Mouse (Mus musculus) spleen, adult 18-20 months (tissue): ENCODE results near the gene Mef2c.

Experiments used
- DNase-seq, 2 experiments: peaks; one replicate each; pipeline ENCODE4 v3.0.0; 2022; ENCODE audit warnings: mixed read lengths in 2 of 2

The Mef2c gene

DNA sequence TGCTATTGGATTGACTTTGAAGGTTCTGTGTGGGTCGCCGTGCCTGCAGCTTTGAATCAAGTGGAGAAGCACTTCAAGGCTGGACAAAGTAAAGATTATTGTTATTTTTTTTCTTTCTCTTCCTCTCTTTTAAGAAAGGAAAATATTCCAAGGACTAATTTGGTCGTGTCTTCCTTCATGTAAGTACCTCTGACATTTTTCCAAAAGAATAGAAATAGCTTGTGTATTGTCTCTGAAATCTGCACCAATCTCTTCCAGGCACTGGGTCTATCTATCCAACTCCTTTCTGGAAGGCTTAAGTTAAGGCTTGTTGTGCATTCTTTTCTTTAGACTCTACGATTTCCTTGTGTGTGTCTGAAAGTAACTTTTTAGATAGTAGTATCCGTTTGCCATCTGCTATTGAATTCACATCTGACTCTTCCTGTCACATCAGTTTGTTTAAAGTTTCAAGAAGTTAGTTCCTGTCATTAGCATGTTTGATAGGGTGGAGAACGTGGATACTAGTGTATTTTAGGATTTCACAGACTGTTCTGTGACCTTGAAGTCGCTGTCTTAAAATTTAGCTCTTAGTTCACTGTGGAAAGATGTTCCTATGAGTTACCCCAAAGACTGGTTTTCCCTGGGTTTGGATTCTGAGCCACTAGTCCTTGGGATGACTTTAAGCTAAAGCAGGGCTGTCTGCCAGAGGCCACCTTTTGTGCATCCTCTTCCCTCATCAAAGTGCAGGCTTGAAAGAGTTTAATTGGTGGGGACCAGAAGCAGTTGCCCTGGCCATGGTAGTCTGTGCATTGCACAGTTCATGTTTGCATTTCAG lies 21.3 kb downstream of the Mef2c start:
- DNase-seq, result peak in 1 of 2 experiments; percentile 25

DNA sequence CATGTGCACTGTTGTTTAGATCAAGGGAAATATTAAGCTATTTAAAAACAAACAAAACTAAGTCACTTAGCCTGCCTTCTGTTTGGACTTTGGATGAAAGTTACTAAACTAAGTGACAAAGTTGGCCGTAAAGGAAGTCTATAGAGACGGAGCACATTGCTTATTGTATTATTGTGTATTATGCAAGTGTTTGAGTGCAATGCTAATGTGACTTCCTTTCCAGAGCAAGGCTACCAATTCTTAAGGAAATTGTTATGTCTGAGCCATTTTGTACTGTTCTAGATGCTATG lies 21.8 kb downstream of the Mef2c start:
- no peak for DNase-seq

DNA sequence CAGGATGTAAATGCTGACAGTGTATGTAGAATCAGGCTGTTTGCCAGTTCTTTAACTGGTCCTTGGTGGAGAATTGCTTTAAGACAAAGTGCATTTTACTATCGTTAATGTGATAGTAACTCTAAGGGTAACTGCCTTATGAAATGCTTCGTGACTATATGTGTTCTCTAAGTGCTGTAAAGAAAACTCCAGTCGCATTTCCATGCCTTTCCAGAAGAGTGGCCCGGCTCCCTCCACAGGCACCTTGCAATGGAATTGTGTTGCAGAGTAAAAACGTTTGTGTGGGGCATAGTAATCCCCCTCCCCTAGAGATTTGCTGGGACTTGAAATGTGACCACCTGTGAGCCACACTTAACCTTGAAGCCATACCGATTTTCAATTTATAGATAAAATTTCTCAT lies 22.2 kb downstream of the Mef2c start:
- DNase-seq, result no peak

DNA sequence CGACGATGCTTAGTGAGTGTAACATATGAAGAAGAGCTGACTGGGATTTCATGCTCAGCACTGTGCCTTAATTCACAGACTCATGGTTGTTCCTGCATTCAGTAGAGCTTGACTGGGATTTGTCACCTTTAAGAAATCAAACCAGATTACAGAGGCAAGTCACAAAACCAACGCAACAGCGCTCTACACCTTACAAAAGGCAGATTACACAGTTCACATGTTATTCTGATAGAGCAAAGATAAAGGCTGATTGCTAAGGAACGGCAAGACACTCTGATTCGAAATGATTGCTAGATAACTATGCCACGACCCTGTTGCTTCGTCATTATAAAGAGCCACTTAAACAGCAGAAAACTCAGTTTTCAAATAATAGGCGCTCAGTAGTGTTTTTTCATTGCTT lies 24.1 kb downstream of the Mef2c start:
- DNase-seq, result no peak

DNA sequence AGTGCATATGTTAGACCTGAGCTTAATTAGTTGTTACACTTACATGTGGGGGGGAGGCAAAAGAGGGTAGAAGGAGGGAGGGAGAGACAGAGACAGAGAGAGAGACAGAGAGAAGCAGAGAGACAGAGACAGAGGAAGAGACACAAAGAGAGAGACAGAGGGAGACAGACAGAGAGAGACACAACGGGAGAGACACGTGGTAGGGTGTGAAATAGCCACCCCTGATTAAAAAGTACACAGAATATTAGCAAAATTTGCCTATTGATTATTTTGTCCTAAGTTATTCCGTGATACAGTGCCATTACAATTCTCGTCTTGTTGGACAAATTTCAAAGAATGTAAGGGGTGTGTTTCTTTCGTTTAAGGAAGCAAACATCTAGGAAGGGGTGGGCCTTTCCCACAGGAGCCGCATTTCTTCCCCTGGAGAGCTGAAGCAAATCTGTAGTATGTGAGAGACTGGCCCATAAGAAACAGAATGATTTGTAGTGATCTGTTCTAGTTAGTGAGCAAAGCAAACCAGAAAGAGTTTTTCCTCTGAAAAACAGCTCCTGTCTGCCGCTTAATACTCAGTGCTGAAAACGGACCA lies 26.0 kb downstream of the Mef2c start:
- no peak for DNase-seq

DNA sequence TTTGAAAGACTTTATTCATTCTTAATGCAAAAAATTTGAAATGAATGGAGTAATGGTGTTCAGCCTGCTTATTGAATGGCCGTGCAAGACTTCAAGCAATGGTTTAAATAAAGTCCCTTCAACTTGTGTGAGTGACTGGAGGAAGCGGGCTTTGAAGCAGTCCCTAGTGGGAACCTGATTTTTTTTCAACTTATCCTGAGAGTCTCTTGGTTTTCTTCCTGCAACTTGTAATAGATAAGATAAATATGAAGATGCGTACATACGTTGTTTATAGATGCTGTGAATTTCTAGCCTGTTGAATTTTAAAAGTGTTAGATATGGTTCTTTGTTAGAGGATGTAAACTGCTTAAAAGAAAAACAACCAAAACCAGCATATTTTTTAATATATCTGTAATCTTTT lies 27.1 kb downstream of the Mef2c start:
- DNase-seq, result no peak

DNA sequence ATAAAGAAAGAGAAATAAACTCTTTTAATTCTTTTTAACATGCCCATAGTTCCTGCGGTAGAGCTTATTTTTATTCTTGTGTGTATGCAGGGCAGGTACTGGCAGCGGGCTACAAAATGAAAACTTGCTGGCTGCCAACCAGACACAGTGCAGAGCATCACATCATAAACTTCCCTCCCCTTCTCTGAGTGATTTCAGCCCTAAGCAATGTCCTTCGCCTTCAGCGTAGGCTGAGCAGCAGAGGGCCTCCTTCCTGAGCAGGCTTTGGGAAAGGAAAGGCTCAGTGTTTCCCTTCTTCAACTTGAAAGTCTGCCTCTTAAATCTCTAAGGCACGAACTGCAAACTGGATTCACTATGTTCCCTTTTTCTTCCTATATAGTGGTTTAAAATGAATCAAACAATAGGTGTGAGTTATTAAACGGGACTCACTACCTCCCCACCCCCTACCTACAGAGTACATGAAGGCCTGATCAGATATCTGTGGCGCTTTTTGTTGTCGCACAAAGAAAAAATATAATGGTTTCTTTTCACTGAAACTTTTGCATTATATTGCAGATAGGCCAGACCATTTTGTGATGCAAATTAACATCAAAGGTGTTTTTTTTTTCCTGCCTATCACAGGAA lies 28.2 kb downstream of the Mef2c start:
- peak; percentile 7 to 32 for DNase-seq

DNA sequence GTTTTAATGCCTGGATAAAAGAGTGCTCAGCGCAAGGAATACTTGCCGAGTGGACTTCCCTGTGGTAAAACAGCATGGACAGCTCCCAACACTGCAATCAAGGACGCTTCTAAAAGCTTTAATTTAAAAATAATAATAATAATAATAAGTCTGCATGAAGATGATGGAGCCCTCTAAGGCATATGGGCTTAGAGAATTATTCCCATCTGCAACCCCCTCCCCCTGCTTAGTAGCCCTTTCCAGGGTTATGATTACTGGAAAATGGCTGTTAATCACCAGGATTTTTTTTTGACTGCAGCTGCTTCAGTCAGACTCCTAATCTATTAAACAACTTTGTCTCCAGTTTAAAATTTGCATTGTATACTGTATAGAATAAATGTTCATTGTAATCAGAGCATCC lies 32.5 kb downstream of the Mef2c start:
- no peak for DNase-seq

DNA sequence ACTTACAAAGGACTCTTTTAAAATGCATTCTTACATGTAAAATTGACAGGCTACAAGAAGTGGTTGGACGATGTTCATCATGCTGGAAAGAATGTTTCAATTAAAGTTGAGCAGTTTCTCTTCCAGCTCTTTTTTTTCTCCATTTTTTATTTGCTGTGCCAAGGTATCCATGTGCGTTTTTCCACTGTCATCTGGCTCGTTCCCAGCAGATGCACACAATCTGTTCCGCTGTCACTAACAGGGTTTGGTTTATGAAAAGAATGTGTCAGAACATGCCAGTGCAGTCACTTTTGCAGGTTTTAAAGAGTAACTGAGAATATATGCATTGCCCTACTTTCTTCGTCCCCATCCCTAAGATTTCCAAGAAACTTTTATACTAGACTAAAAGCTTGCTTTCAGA lies 33.3 kb downstream of the Mef2c start:
- no peak for DNase-seq

DNA sequence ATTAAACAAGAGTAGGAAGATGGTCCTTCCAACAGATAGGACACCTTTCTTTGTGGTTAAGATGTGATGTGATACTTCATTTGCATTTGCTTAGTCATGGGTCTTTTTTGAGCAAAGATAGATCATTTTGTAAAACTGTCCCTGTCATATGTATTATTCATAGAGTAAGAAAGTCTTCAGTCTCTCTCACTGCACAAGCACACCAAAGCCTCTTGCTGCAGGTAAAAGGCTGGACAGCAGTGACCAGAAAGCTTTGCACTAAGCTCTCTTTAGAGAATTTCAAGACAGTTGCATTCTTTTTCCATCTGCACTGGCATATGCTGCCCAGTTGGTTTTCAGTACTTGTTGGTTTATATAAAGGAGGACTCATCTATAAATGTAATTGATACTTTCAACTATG lies 36.1 kb downstream of the Mef2c start:
- DNase-seq, result no peak

DNA sequence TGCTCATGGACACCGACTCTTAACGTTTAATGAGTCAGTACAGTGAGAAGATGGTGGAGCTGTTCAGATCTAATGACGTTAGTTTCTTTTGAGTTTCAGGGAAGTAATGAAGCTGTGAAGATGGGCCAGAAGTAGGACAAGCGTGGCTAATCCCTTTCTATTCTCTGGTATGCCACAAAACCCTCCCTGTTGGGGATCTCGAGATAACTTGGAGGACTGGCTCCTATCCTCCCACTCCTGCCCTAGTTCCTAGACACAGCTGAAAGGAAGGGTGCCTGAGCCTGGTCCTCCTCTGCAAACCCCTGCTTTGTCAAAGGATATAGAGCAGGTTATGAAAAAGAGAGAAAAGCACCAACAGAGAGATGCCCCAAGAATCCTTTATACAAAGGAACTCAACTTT lies 38.8 kb downstream of the Mef2c start:
- no peak for DNase-seq

DNA sequence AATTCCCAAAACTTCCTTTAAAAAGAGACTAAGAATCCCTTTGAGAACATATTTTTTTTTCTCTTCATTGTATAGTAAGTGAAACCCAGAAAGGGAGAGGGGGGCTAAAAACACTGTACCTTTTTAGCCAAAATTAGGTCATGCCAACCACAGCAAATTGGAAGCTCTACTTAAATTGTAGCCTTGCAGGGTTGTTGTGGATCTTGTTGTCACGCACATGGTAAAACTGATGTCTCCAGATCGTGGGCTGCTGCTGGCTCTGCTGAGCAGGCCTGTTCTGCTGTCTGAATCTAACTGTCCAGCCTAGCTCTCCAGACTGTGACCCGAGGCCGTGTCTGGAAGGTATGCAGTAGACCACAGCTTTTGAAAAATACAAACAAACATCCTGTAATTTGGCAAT lies 40.9 kb downstream of the Mef2c start:
- no peak for DNase-seq

DNA sequence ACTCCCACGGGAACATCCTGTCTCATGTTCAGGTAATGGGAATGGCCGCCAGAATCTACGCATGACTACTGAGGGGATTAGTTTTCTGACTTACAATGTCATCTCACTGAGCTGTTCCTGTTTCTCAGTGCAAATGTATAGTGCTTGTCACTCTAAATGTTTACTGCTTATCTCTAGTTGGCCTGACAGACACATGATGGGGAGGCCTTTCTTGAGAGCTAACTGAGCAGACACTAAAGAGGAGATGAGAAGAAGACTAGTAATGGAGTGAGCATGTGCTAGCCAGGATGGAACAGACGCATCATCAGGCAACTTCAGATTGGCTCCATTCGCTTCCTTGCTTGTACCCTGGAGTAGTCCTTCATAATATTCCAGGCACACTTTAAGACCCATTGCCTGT lies 43.0 kb downstream of the Mef2c start:
- no peak for DNase-seq

DNA sequence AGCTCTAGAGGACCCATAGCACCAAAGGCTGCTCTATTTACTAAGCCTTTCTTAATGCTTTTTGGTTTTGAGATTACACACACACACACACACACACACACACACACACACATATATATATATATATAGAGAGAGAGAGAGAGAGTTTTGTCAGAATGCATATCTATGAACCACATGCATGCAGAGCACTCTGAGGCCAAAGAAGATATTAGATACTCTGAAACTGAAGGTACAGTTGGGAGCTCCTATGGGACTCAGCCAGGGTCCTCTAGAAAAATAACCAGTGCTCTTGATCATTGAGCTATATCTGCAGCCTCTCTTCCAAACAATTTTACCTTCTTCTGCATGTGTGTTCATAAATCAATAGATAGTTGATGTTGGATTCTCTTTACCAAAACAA lies 47.4 kb downstream of the Mef2c start:
- DNase-seq, result no peak

DNA sequence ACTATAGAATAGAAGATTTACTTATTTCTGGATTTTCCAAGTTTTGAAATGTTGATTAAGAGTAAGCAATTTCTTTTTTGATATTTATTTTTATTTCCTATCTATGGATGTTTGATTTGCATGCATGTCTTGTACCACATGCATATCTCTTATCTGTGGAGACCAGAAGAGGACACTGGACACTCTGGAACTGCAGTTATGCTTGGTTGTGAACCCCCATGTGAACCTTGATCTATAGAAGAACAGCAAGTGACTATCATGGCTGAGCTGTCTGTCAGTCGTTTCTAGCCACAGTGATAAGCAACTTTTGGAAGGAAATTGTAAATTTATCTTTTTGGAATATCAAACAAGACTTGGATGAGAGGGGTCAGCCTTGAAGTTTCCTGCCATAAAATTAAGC lies 48.2 kb downstream of the Mef2c start:
- DNase-seq, result no peak

DNA sequence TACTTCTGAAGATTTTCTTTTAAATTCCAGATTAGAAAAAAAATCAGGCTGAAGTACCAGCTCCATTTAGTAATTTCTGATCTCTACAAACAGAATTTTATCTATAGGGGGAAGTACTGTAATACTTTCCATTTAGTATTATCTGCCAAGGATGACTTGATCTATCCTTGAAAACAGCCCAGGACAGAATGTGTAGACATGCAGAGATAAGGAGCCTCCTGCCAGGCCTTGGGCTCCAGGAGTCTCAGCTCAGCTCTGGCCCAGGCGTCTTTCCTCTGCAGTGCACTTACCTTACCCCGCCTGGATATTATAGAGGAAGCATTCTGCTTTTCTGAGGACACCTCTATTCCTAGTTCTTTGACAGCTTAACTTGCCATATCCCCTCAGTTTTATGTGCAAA lies 59.4 kb downstream of the Mef2c start:
- DNase-seq, result no peak

DNA sequence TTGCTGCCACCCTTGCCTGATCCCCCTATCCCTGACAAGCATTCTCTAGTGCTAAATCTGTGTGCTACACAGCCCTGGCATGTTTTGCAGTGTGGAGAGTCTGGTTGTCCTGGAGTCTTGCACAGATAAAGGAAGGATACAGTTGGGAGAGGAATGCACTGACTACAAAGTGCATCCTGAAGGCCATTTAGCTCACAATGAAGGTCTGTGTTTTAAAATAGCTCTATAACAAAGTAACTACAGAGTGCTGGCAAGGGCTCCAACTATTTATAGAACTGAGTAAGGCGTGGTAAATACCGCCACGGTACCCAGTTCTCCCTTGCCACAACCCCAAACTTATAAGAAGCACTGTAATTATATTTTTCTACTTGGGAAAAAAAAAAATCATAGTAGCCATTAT lies 61.9 kb downstream of the Mef2c start:
- DNase-seq, result no peak

DNA sequence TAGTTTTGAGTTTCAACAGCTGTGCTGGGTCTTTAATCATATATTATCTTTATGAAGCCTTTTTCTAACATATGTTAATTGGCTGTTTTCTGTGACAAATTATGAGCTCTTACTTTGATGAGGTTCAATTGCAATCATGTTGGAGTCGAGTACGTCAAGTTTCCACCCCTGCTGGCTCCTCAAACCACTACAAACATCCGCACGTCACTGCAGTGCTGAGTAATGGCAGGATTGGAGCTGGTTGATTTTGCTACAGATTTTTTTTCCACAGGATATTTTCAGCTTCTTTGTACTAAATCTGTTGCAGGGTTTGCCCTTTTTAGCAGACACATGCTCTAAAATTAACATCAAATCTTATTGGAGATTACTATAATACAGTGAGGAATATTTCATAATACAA lies 62.3 kb downstream of the Mef2c start:
- DNase-seq, result no peak

DNA sequence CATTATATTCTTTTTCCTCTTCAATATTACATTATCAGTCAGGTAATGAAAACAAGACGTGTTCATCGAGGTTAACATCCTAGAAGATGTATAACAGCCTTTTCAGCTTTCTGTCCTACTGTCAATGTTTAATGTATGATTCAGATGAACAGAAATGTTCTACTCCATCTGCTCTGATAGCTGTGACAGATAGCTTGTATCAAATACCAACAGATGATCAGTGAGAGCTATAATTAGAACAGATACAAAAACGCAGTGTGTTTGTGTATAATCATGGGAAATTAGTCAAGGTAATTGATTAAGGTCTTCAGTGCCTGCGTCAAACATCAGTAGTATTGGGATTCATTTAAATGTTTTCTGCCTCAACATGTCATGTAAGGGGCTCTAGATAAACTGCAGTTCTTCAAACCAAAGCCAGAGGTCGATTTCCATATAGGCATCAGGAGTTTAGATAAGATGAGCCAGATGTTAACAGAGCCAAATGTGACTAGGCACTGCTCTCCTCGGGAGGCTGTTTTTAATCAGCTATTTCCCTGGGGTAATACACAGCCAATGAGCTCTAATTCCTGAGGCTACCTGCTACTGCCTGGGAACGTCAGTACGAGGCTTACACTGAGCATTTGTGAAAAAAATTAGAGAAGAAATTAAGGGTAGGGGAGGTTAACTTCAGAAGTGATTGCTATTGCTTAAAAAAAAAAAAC lies 63.1 kb downstream of the Mef2c start:
- no peak for DNase-seq

DNA sequence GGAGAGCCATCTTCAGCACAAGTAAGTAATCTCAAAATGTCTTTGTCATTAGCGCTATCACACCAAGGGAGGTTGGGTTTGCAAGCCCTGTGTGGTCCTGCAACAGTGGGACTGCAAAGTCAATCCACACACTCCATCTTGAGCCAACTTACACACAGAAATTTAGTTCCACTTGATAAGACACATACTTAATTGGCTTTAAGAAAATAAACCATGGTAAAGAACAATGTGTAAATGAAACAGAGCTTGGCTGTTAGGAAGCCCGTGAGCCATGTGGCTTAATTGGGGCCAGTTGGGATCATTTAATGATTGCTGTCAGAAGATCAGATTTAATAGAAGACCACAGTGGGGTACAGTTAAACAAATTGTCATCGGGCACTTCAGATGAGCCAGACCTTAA lies 63.8 kb downstream of the Mef2c start:
- no peak for DNase-seq

DNA sequence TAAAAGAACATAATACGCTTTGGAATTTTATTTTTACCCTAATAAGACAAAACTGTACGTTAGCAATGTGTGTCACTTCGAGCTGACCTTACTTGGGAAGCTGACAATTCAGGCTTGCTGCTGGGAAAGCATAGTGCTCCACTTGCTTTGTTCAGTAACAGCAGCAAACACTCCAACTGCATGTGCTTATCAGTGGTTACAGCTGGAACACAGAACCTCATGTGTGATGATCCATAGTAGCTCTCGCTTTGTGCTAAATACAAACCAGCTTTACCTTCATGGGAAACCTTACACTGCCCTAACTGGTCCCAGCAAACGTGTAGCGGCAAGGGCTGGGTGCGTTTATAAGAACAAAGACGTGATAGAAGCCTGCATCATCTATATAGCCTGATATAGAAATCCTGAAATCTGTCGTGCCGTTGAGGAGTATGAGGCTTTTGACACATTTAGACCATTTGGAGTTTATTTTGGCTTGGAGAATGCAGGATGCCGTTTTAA lies 65.0 kb downstream of the Mef2c start:
- no peak for DNase-seq

DNA sequence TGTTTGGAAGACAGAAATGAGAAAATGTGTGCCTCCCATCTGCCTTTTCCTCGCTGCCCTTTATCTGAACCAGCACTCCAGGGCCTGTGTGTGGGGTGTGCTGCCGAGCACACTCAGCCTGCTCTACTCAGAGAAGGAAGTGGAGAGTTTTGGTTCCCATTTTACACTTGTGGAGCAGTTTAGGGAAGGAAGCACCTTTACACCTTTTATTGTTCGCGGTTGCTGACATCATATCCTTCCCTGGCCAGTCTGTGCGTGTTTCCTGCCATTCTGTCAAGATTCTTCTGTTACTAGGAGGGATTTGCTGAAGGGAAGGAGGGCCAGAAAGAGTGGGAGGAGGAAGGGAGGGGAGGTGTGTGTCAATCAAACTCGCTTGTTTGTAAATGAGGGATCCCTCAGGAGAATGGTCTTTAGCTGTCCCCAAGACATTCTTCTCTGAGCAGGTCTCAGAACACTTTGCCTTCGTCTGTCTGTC lies 68.2 kb downstream of the Mef2c start:
- DNase-seq, result peak; percentile 59 to 65

DNA sequence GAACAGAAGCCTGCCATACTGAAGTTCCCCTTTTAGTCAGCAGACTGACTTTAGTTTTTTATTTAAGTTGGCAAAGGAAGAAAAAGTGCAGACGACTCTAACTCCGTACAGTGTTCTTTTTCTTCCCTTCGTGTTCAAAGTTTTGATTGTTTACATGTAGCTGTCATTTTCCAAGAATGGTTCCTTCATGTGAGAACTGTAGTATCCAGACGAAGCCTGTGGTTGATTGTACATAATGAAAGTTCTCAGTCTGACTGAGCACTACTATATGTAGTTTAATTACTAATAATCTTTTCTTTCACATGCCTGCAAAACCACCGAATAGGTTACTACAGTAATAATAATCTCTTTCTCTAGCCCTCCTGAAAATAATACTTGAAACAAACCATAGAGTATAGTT lies 68.6 kb downstream of the Mef2c start:
- no peak for DNase-seq

DNA sequence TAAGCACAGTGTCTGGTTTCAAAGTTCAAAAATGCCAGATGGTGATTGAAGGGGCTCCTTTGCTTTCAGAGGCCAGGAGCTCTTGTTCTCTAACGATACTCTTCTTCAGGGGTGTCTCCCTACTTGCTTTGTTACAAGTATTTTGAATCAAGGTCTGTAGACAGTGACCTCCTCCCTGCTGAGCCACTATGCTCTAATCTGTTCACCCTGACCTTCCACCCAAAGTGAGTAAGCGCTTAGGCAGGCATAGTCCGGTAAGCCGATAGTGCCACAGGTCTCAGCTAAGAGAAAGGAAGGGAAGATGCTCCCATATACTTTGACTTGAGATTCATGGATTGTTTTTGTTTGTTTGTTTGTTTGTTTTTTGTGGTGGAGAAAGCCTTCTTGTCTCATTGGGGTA lies 69.5 kb downstream of the Mef2c start:
- no peak for DNase-seq
